Mouse (Mus musculus): Measurements from ENCODE around the gene Hopx. TPM values are rescaled to one million over a fixed set of nuclear protein-coding genes. Genes with fewer than 3 reads are reported as not detected.
A peak's percentile ranks its signal among the peaks of the same experiment; 100 is the strongest.

Gene Hopx
- polyA plus RNA-seq, 1 experiment from 2014 or later: 0.13 TPM

DNA sequence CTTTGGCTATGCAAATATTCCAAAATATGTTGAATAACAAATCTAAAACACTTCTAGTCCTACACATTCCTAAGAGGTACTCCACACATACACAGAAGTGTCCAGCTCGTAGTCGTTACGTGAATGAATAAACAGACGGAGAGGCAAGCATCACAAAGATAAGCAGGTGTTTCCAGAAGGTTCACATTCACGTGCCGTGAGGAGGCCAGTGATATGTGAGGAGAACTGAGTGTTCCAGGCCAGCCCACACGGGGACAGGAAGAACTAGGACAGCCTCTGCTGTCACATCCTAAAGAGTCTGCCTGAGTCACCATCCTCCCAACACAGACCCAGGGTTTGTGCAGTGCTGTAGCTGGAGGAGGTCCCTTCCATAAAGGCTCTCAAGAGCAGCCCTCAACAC is 36.2 kb upstream of the Hopx start:
- Histone ChIP-seq H3K4me3 (ENCODE audit: low read depth, low read length) (no peak overlapping the region), H3K27me3 (ENCODE audit: control insufficient read depth, insufficient read depth, low read length) (no peaks in the 10 kb centered on the region), H3K36me3 (ENCODE audit: control insufficient read depth, insufficient read depth, low read length) (no peaks in the 10 kb centered on the region), H3K27ac (replicated peaks; ENCODE audit: low read depth, low read length) (no peak overlapping the region), H3K9ac (ENCODE audit: low read length) (no peak overlapping the region), H3K9me3 (ENCODE audit: control insufficient read depth, low read length) (no peaks in the 10 kb centered on the region), H3K4me2 (ENCODE audit: low read depth, severe bottlenecking) (no peak overlapping the region), H3K4me1 (ENCODE audit: control insufficient read depth, insufficient read depth, low read length) (no peaks in the 10 kb centered on the region)
- 82% methylated on average over 7 of the region's 7 CpGs for WGBS
- ATAC-seq (ENCODE audit: insufficient number of reproducible peaks, low FRiP score, low TSS enrichment, low read depth) (no peak), DNase-seq (ENCODE audit: low spot score) (no peak)

DNA sequence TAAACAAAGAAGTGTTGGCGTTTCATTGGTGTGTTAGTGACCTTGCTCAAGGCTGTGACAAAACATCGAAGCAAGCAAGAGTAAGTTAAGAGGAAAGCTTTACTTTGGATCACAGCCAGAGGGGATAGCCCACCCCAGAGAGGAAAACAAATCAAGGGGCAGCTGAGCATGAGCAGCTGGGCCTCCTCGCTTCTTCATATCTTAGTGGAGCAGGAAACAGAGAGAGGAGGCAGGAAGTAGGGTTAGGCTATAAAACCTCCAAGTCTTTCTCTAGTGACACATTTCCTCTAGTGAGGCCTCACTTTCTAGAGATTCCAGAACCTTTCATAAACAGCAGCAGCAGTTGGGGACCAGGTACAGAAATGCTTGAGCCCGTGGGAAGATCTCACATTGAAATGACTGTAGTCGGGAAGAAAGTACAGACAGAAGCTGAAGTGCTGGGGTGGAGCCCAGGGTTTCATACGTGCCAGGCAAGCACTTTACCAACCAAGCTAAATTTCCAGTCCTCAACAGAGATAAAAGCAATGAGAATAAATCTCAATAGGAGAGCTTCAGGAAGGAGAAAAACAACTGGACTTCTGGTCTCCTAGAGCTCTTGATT is 33.2 kb upstream of the Hopx start:
- Histone ChIP-seq H3K27ac (replicated peaks; ENCODE audit: low read depth, low read length) (no peak overlapping the region), H3K4me1 (ENCODE audit: control insufficient read depth, insufficient read depth, low read length) (no peaks in the 10 kb centered on the region), H3K27me3 (ENCODE audit: control insufficient read depth, insufficient read depth, low read length) (no peaks in the 10 kb centered on the region), H3K9ac (ENCODE audit: low read length) (no peak overlapping the region), H3K4me2 (ENCODE audit: low read depth, severe bottlenecking) (no peak overlapping the region), H3K9me3 (ENCODE audit: control insufficient read depth, low read length) (no peaks in the 10 kb centered on the region), H3K36me3 (ENCODE audit: control insufficient read depth, insufficient read depth, low read length) (no peaks in the 10 kb centered on the region), H3K4me3 (ENCODE audit: low read depth, low read length) (no peak overlapping the region)
- WGBS: 84% methylated on average over 6 of the region's 6 CpGs
- DNase-seq (ENCODE audit: low spot score) (no peak), ATAC-seq (ENCODE audit: insufficient number of reproducible peaks, low FRiP score, low TSS enrichment, low read depth) (no peak)

DNA sequence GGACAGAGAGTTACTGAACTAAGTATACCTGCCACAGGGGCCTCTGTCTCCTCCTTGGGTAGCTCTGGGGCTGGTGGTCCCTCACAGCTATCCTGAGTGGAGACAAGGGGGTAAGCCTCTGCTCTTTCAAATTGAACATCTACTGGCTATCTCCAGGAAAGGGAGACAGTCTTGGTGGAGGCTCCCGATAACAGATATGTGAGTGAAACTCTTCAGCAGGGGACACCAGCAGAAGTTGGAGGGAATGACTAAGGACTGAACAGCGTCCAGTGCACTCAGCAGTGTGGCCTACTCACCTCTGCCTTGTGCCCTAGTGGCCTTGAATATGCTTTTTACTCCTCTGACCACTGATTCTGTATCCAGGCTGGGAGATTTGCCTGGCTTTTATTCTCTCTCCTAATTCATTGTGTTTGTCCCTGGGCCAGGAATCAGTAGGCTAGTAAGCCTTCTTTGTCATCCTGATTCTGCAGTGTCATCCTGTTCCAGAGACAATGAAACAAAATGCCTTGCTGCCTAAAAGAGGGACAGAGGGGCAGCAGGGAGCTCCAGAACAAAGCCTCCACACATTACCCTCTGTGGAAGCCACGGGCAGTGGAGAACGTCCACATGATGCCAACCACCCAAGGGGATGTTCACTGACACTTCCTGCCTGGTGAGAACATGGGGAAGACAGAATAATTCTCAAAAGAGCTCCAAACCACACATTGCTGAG is 31.7 kb upstream of the Hopx start:
- WGBS: 77% methylated on average over 4 of the region's 4 CpGs

DNA sequence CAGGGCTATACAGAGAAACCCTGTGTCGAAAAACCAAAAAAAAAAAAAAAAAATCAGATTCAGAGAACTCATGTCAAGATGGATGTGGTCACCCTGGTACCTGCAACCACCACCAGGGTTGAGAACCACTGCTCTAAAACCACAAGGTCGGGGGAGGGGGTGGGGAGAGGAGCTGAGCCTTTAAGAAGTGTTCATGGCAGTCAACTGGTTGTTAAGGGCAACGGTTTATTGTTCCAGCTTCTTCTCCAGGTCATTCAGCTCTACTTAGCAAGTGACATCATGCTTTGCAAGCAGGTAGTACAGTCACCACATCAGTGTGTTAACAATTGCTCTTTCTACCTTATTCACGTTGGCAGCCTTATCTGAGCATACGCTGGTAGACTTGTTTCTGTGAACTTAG is 29.7 kb upstream of the Hopx start:
- H3K9me3 ChIP-seq (ENCODE audit: control insufficient read depth, low read length): no peaks in the 10 kb centered on the region
- WGBS: 82% methylated on average over 5 of the region's 5 CpGs
- 0 out of 2 replicates have a peak, but pooled peaks cover 5% of the 10 kb centered on the region for H3K4me1 ChIP-seq (ENCODE audit: control insufficient read depth, insufficient read depth, low read length)
- H3K27ac ChIP-seq (replicated peaks; ENCODE audit: low read depth, low read length): no peak overlapping the region
- H3K36me3 ChIP-seq (ENCODE audit: control insufficient read depth, insufficient read depth, low read length): no peaks in the 10 kb centered on the region
- H3K4me3 ChIP-seq (ENCODE audit: low read depth, low read length): no peak overlapping the region
- no peak for DNase-seq (ENCODE audit: low spot score)
- H3K27me3 ChIP-seq (ENCODE audit: control insufficient read depth, insufficient read depth, low read length): no peaks in the 10 kb centered on the region
- no peak overlapping the region for H3K9ac ChIP-seq (ENCODE audit: low read length)
- no peak for ATAC-seq (ENCODE audit: insufficient number of reproducible peaks, low FRiP score, low TSS enrichment, low read depth)
- H3K4me2 ChIP-seq (ENCODE audit: low read depth, severe bottlenecking): no peak overlapping the region

More for the DNA sequence above, 31.7 kb upstream of the Hopx start:
- DNase-seq (ENCODE audit: low spot score) (no peak), ATAC-seq (ENCODE audit: insufficient number of reproducible peaks, low FRiP score, low TSS enrichment, low read depth) (no peak)
- H3K36me3 ChIP-seq (ENCODE audit: control insufficient read depth, insufficient read depth, low read length): no peaks in the 10 kb centered on the region
- H3K27me3 ChIP-seq (ENCODE audit: control insufficient read depth, insufficient read depth, low read length): no peaks in the 10 kb centered on the region
- H3K4me3 ChIP-seq (ENCODE audit: low read depth, low read length): no peak overlapping the region
- H3K4me1 ChIP-seq (ENCODE audit: control insufficient read depth, insufficient read depth, low read length): no peaks in the 10 kb centered on the region
- H3K9me3 ChIP-seq (ENCODE audit: control insufficient read depth, low read length): no peaks in the 10 kb centered on the region
- no peak overlapping the region for H3K4me2 ChIP-seq (ENCODE audit: low read depth, severe bottlenecking)
- H3K9ac ChIP-seq (ENCODE audit: low read length): no peak overlapping the region
- H3K27ac ChIP-seq (replicated peaks; ENCODE audit: low read depth, low read length): no peak overlapping the region

DNA sequence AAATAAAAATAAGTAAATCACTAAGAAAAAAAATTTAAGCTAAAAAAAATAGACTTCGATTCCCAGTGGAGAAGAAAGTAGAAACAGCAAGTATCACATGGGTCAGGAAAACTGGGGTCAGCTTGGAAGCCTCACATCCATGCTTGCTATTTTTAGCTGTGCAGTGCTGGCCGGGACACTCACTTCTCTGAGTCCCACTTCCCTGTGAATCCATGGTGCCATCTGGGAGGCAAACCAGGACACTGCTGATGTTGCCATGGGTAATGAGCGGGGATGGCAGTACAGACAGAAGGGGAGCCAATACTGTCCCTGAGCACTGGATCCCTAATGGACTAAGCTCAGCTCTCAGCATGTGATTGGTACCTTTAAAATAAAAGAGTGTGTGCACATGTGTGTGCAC is 28.2 kb upstream of the Hopx start:
- Histone ChIP-seq H3K36me3 (ENCODE audit: control insufficient read depth, insufficient read depth, low read length) (no peaks in the 10 kb centered on the region), H3K27ac (replicated peaks; ENCODE audit: low read depth, low read length) (no peak overlapping the region), H3K9me3 (ENCODE audit: control insufficient read depth, low read length) (no peaks in the 10 kb centered on the region), H3K9ac (ENCODE audit: low read length) (no peak overlapping the region), H3K4me3 (ENCODE audit: low read depth, low read length) (no peak overlapping the region), H3K4me1 (ENCODE audit: control insufficient read depth, insufficient read depth, low read length) (0 out of 2 replicates have a peak, but pooled peaks cover 5% of the 10 kb centered on the region), H3K4me2 (ENCODE audit: low read depth, severe bottlenecking) (no peak overlapping the region), H3K27me3 (ENCODE audit: control insufficient read depth, insufficient read depth, low read length) (no peaks in the 10 kb centered on the region)
- 87% methylated on average over 3 of the region's 3 CpGs for WGBS
- no peak for DNase-seq (ENCODE audit: low spot score)
- ATAC-seq (ENCODE audit: insufficient number of reproducible peaks, low FRiP score, low TSS enrichment, low read depth): no peak

DNA sequence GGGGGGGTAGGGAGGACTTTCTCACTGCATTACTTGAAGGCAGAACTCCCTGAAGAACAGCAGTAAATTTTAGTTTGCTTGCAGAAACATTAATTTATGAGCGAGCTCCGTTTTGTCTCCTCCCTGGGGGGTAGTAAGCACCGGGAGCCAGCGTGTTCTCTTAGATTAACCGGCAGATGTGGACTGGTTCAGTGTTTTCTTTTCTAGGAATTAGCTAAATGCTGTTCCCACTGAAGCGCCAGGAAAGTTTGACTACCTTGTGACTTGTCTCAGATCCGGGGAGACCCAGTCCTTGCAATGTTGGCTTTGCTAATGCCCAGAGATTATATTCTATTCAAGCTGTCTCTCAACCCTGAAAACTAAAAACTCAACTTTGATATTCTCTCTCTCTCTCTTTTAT is 26.4 kb upstream of the Hopx start:
- Histone ChIP-seq H3K27me3 (ENCODE audit: control insufficient read depth, insufficient read depth, low read length) (no peaks in the 10 kb centered on the region), H3K9ac (ENCODE audit: low read length) (no peak overlapping the region), H3K4me3 (ENCODE audit: low read depth, low read length) (no peak overlapping the region), H3K4me1 (ENCODE audit: control insufficient read depth, insufficient read depth, low read length) (0 out of 2 replicates have a peak, but pooled peaks cover 5% of the 10 kb centered on the region), H3K4me2 (ENCODE audit: low read depth, severe bottlenecking) (no peak overlapping the region), H3K27ac (replicated peaks; ENCODE audit: low read depth, low read length) (no peak overlapping the region), H3K9me3 (ENCODE audit: control insufficient read depth, low read length) (no peaks in the 10 kb centered on the region), H3K36me3 (ENCODE audit: control insufficient read depth, insufficient read depth, low read length) (no peaks in the 10 kb centered on the region)
- DNase-seq (ENCODE audit: low spot score) (peak; percentile 32), ATAC-seq (ENCODE audit: insufficient number of reproducible peaks, low FRiP score, low TSS enrichment, low read depth) (no peak)
- 34% methylated on average over 7 of the region's 7 CpGs for WGBS

DNA sequence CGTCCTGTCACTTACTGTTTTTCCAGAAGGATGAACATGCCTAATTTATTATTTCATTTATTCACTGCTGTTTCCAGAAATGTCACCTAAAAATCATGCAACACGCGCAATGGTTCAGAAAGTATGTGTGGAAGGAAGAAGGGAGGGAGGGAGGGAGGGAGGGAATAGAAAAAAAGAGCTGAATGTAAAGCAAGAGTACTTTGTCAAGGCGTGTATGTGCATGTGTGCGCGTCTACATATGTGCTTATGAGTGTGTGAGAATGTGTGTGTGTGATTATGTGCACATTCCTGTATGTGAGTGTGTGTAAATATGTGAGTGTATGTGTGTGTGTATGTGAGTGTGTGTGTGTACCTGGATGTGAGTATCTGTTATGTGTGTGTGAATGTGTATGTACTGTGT is 25.9 kb upstream of the Hopx start:
- Histone ChIP-seq H3K4me1 (ENCODE audit: control insufficient read depth, insufficient read depth, low read length) (0 out of 2 replicates have a peak, but pooled peaks cover 5% of the 10 kb centered on the region), H3K9ac (ENCODE audit: low read length) (no peak overlapping the region), H3K4me3 (ENCODE audit: low read depth, low read length) (no peak overlapping the region), H3K27me3 (ENCODE audit: control insufficient read depth, insufficient read depth, low read length) (no peaks in the 10 kb centered on the region), H3K4me2 (ENCODE audit: low read depth, severe bottlenecking) (no peak overlapping the region), H3K9me3 (ENCODE audit: control insufficient read depth, low read length) (no peaks in the 10 kb centered on the region), H3K27ac (replicated peaks; ENCODE audit: low read depth, low read length) (no peak overlapping the region), H3K36me3 (ENCODE audit: control insufficient read depth, insufficient read depth, low read length) (no peaks in the 10 kb centered on the region)
- WGBS: 92% methylated on average over 6 of the region's 6 CpGs
- DNase-seq (ENCODE audit: low spot score): no peak
- ATAC-seq (ENCODE audit: insufficient number of reproducible peaks, low FRiP score, low TSS enrichment, low read depth): no peak

DNA sequence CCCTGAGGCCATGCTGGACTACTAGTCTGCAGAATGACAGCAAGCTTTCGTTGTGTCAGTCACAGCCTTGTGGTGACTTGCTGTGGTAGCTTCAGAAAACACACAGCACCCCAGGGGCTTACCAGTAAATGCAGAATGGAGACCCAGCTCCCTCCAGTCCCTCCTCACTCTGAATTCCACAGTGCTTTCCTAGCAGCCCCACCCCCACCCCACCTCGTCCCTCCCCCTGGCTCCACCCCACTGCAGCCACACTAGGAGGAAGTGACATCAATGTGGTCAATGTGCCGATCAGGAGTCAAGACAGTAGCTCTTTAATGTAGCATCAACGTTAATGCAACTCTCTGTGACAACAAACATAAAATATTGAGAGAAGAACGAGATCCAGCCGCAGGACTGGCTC is 25.2 kb upstream of the Hopx start:
- H3K9me3 ChIP-seq (ENCODE audit: control insufficient read depth, low read length): no peaks in the 10 kb centered on the region
- DNase-seq (ENCODE audit: low spot score): no peak
- H3K9ac ChIP-seq (ENCODE audit: low read length): no peak overlapping the region
- H3K36me3 ChIP-seq (ENCODE audit: control insufficient read depth, insufficient read depth, low read length): no peaks in the 10 kb centered on the region
- H3K4me1 ChIP-seq (ENCODE audit: control insufficient read depth, insufficient read depth, low read length): 0 out of 2 replicates have a peak, but pooled peaks cover 5% of the 10 kb centered on the region
- no peak overlapping the region for H3K27ac ChIP-seq (replicated peaks; ENCODE audit: low read depth, low read length)
- ATAC-seq (ENCODE audit: insufficient number of reproducible peaks, low FRiP score, low TSS enrichment, low read depth): peak; percentile 61; the same call in 1 of the 2 replicates
- no peaks in the 10 kb centered on the region for H3K27me3 ChIP-seq (ENCODE audit: control insufficient read depth, insufficient read depth, low read length)
- WGBS: 47% methylated on average over 6 of the region's 6 CpGs
- no peak overlapping the region for H3K4me3 ChIP-seq (ENCODE audit: low read depth, low read length)
- peak overlapping the region; percentile 22 for H3K4me2 ChIP-seq (ENCODE audit: low read depth, severe bottlenecking)
